Mouse (Mus musculus): ENCODE measurements around the gene Wsb2. TPM values are rescaled to one million over a fixed set of nuclear protein-coding genes. Genes with fewer than 3 reads are reported as not detected.
"Not testable (repeated sequence)": the region's sequence is repeated elsewhere in the genome, so short reads cannot be mapped to it uniquely, and the experiment has no call there.

Wsb2 gene
- polyA plus RNA-seq, 1 experiment from 2014 or later, result 140 TPM

DNA sequence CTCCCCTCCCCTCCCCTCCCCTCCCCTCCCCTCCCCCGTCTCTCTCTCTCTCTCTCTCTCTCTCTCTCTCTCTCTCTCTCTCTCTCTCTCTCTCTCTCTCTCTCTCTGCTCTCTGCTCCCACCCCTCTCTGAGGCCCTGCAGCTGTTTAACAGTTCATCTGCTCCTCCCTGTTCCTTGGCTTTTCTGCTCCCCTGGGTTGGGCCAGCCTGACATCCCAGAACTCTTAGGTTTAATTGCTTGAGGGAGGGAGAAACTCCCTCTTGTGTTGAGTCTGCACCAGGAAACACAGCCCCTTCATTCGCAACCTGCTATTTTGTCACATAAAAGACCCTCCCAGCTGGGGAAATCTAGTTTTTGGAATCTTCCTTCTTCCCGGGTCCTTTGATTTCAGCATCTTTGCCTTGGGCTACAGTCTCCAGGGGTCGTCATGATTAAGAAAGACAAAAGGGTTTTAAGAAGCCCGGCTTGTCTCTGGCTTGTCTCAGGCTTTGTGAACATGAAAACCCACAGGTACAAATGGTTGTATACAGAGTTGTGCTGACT lies 41.0 kb downstream of the Wsb2 start:
- no peak for ATAC-seq (ENCODE audit: low FRiP score, low read depth)
- Histone ChIP-seq H3K4me3 (no peak overlapping the region), H3K9me3 (no peaks in the 10 kb centered on the region), H3K4me1 (no peaks in the 10 kb centered on the region), H3K4me2 (replicated peaks) (no peak overlapping the region), H3K27ac (no peak overlapping the region), H3K9ac (no peak overlapping the region), H3K27me3 (replicated peaks) (no peaks in the 10 kb centered on the region), H3K36me3 (no peaks in the 10 kb centered on the region)
- 26% methylated on average over 4 of the region's 5 CpGs for WGBS

DNA sequence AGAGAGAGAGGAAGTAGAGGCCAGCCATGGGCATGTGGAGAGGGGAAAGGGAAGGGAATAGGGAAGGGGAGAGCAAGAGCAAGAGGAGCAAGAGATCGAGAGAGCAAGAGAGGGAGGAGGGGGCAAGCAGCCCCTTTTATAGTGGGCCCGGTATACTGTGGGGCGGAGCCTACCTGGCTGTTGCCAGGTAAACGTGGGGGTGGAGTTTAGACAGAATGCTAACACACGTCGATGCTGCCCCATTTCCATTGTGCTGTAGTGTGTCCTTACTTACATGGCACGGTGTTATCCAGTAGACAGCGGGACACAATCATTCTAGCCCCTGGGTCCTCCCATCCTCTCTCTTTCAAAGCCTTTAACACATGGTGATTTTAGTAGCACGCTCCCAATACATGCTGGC lies 42.2 kb downstream of the Wsb2 start:
- Histone ChIP-seq H3K27me3 (replicated peaks) (no peaks in the 10 kb centered on the region), H3K4me2 (replicated peaks) (no peak overlapping the region), H3K4me3 (no peak overlapping the region), H3K27ac (no peak overlapping the region), H3K9ac (no peak overlapping the region), H3K36me3 (no peaks in the 10 kb centered on the region), H3K9me3 (no peaks in the 10 kb centered on the region), H3K4me1 (no peaks in the 10 kb centered on the region)
- ATAC-seq (ENCODE audit: low FRiP score, low read depth), result no peak
- 66% methylated on average over 9 of the region's 9 CpGs for WGBS

DNA sequence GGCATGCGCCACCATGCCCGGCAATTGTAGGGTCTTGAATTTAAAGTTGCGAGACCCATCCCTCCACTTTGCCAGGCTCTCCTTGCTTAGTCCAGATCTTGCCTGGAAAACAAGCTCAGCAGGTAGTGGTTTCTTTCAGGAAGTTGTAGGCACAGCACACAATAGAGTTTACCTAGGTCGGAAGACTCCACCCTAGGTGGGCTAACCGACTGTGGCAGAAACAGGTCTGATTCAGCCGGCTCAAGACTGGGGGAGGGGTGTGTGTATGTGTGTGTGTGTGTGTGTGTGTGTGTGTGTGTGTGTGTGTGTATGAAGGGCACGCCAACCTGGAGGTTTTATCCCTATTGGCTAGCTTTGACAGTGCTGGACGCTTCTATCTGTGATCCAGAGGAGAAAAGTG lies 46.5 kb downstream of the Wsb2 start:
- Histone ChIP-seq H3K4me3 (no peak overlapping the region), H3K4me2 (replicated peaks) (no peak overlapping the region), H3K9me3 (no peaks in the 10 kb centered on the region), H3K27ac (no peak overlapping the region), H3K9ac (no peak overlapping the region), H3K27me3 (replicated peaks) (no peaks in the 10 kb centered on the region), H3K4me1 (no peaks in the 10 kb centered on the region), H3K36me3 (no peaks in the 10 kb centered on the region)
- no peak for ATAC-seq (ENCODE audit: low FRiP score, low read depth)
- WGBS, result 84% methylated on average over 8 of the region's 8 CpGs

DNA sequence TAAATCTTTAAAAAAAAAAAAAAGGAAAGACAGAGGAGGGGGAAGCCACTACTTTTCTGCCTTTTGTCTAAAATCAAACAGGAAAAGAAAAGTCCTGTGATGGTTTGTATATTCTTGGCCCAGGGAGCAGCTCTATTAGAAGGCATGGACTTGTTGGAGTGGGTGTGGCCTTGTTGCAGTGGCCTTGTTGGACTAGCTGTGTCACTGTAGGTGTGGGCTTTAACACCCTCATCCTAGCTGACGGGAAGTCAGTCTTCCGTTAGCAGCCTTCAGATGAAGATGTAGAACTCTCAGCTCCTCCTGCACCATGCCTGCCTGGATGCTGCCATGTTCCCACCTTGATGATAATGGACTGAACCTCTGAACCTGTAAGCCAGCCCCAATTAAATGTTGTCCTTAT lies 47.6 kb downstream of the Wsb2 start:
- H3K27ac ChIP-seq; H3K9ac ChIP-seq; ATAC-seq (ENCODE audit: low FRiP score, low read depth); H3K27me3 ChIP-seq (replicated peaks); H3K4me2 ChIP-seq (replicated peaks); H3K9me3 ChIP-seq; H3K36me3 ChIP-seq; H3K4me1 ChIP-seq; H3K4me3 ChIP-seq: not testable (repeated sequence)
- 83% methylated on average over 2 of the region's 2 CpGs for WGBS

DNA sequence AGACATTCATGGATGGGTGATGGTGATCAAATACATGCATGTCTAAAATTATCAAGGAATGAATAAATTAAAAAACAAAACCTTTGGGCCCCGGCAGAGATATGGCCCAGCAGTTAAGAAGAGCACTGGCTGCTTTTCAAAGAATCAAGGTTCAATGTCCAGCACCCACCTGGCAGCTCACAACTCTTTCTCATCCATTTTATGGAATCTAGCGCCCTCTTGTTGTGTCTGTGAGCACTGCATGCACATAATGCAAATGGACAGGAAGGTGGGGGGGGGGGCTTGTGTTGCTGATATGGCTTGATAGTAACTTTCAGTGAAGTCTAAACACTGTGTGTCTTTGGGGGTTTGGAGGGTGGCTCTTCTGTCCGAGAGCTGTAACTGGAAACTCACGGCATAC lies 51.1 kb downstream of the Wsb2 start:
- Histone ChIP-seq H3K4me3 (no peak overlapping the region), H3K9ac (no peak overlapping the region), H3K36me3 (no peaks in the 10 kb centered on the region), H3K27me3 (replicated peaks) (no peaks in the 10 kb centered on the region), H3K4me2 (replicated peaks) (no peak overlapping the region), H3K4me1 (peaks cover 3% of the 10 kb centered on the region; the same call in 1 of the 2 replicates), H3K9me3 (no peaks in the 10 kb centered on the region), H3K27ac (no peak overlapping the region)
- WGBS, result 62% methylated on average over 4 of the region's 4 CpGs
- no peak for ATAC-seq (ENCODE audit: low FRiP score, low read depth)

DNA sequence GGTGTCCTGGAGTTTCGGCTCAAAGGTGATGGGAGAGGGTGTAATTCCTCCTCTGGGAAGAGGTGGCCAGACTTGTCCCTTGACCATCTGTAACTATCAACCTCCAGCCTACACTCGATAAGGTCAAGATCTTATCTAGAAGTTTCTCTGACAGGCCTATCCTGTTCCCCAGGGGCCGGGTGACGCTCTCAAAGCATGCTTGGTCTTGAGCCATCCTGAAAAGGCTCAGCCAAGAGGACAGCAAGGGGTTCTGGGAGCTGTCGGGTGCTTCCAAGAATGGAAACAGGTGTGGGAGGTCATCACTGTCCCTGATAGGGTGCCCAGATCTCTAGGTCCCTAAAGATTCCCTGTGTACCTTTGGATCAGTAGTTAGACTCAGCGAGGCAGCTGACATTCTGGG lies 52.3 kb downstream of the Wsb2 start:
- H3K36me3 ChIP-seq, result no peaks in the 10 kb centered on the region
- H3K27me3 ChIP-seq (replicated peaks), result 0 out of 2 replicates have a peak, but pooled peaks cover 8% of the 10 kb centered on the region
- no peak for ATAC-seq (ENCODE audit: low FRiP score, low read depth)
- 79% methylated on average over 6 of the region's 6 CpGs for WGBS
- H3K4me3 ChIP-seq, result no peak overlapping the region
- peaks cover 9% of the 10 kb centered on the region; the same call in 1 of the 2 replicates for H3K4me1 ChIP-seq
- H3K9ac ChIP-seq, result no peak overlapping the region
- no peak overlapping the region for H3K27ac ChIP-seq
- H3K9me3 ChIP-seq, result no peaks in the 10 kb centered on the region
- H3K4me2 ChIP-seq (replicated peaks), result no peak overlapping the region

DNA sequence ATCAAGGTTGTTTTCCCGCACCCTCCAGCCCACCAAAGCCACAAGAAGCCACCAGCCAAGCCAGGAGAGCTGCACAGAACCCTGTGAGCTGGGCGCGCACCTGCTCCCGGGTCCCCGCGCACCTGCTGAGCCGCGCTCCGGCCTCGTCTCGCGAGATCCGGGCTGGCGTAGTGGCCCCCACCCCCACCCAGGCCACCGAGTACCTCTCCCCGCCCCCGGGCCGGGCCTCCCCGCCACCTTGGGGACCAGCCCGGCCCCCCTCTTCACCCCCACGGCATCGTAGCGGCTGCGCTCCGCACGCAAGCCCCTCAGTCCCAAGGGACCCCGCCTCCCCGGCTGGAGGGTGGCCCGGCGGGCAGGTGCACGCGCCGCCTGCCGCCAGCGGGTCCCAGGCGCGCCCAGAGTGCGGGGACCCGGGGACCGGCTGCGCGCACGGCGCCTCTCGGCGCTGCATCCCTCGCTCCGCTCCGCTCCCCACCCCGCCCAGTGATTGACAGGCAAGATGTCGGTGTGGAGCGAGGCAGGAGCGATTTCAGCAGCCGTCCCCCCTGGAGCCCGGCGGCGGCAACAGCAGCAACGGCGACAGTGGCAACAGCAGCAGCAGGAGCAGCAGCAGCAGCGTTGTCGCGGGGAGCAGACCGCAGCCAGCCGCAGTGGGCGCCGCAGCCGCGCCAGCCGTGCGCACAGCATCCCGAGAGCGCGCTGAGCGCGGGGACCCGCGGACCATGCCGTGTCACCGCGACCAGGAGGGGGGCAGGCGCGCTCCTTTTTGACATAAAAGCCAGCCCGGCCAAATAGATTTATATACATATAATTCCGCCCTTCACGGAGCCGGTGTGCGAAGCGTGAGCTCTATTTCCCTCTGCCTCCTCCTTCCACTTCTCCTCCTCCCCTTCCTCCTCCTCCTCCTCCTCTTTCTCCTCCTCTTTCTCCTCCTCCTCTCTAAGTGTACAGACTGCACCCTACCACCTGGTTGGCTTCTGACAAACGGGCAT lies 56.7 kb downstream of the Wsb2 start, which contains the start of gene Ksr2:
Gene Ksr2 (plus strand): TSS at position 494 of the 995 bp plus-strand sequence.
- no peaks in the 10 kb centered on the region for H3K9me3 ChIP-seq
- H3K36me3 ChIP-seq, result no peaks in the 10 kb centered on the region
- peak within 1 kb of the TSS; percentile 74 for H3K9ac ChIP-seq
- under 1% methylated on average over 89 of the region's 89 CpGs for WGBS
- peaks cover 15% of the 10 kb centered on the region for H3K4me1 ChIP-seq
- peak within 1 kb of the TSS; percentile 66 for H3K4me3 ChIP-seq
- H3K4me2 ChIP-seq (replicated peaks), result peak within 1 kb of the TSS; percentile 79
- peak within 1 kb of the TSS; percentile 83 for H3K27ac ChIP-seq
- H3K27me3 ChIP-seq (replicated peaks), result peaks cover 19% of the 10 kb centered on the region
- peak; percentile 90 for ATAC-seq (ENCODE audit: low FRiP score, low read depth)

DNA sequence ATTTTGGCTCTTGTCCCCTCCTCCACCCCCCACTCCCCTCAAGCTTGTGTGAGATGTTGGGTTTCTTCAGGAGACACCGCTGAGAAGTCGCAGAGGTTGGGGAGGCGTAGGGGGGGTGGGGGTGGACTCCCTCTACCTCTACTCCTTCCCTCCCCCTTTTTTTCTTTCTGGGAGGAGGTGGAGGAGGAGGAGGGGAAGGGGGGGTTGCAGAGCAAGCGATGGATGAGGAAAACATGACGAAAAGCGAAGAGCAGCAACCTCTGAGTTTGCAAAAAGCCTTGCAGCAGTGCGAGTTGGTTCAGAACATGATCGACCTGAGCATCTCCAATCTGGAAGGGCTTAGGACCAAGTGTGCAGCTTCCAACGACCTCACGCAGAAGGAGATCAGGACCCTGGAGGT lies 57.5 kb downstream of the Wsb2 start:
- H3K9ac ChIP-seq, result peak overlapping the region; percentile 74
- ATAC-seq (ENCODE audit: low FRiP score, low read depth), result peak; percentile 34; the same call in 1 of the 2 replicates
- H3K27me3 ChIP-seq (replicated peaks), result peaks cover 19% of the 10 kb centered on the region
- H3K36me3 ChIP-seq, result no peaks in the 10 kb centered on the region
- WGBS, result 2% methylated on average over 10 of the region's 10 CpGs
- peak overlapping the region; percentile 83; the same call in 1 of the 2 replicates for H3K27ac ChIP-seq
- peak overlapping the region; percentile 66 for H3K4me3 ChIP-seq
- peak overlapping the region; percentile 79 for H3K4me2 ChIP-seq (replicated peaks)
- no peaks in the 10 kb centered on the region for H3K9me3 ChIP-seq
- H3K4me1 ChIP-seq, result peaks cover 15% of the 10 kb centered on the region

DNA sequence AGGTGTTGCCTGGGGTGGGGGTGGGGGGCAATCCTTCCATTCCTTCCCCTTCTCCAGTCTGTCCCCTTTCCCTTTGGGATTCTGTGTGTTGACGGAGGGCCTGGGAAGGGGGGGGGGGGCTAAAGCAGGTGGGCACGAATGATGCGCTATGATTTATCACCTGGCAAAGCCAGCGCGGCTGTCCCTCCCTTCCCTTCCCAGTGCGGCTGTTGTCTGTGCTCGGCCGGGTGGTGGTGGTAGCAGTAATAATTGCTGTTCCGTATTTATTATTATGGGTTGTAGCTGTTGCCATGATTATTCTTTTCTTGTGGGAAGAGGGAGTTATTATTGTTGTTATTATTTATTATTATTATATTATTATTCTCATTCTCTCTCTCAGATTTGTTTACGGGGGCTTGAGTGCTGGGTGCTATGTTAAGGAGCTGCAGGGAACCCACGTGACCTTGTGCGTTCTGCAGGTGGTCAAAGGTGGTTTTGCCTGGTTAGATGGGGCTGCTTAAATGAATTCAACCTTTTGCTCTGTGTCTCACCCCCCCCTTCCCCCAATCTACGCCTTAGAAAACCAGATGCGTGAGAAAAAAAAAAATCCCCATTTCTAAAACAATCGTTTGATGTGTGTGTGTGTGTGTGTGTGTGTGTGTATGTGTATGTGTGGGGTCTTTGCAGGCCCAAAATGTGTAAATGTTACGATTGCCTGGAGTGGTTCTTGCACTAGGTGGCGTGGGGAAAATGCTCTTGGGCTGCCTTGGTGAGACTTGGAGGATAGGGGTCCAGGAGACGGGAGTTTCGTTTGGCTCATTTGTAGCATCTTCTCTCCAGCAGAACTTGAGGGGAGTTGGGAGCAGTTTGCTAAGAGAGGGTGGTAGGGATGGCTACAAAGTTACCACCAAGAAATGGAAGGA lies 58.2 kb downstream of the Wsb2 start:
- peaks cover 15% of the 10 kb centered on the region for H3K4me1 ChIP-seq
- WGBS, result 26% methylated on average over 19 of the region's 19 CpGs
- H3K9me3 ChIP-seq, result no peaks in the 10 kb centered on the region
- ATAC-seq (ENCODE audit: low FRiP score, low read depth), result no peak
- H3K27me3 ChIP-seq (replicated peaks), result peaks cover 19% of the 10 kb centered on the region
- peak overlapping the region; percentile 66 for H3K4me3 ChIP-seq
- H3K27ac ChIP-seq, result 0 out of 2 replicates have a peak overlapping the region, but pooled peaks have one; percentile 83
- H3K9ac ChIP-seq, result peak overlapping the region; percentile 74
- H3K36me3 ChIP-seq, result no peaks in the 10 kb centered on the region
- peak overlapping the region; percentile 79 for H3K4me2 ChIP-seq (replicated peaks)

DNA sequence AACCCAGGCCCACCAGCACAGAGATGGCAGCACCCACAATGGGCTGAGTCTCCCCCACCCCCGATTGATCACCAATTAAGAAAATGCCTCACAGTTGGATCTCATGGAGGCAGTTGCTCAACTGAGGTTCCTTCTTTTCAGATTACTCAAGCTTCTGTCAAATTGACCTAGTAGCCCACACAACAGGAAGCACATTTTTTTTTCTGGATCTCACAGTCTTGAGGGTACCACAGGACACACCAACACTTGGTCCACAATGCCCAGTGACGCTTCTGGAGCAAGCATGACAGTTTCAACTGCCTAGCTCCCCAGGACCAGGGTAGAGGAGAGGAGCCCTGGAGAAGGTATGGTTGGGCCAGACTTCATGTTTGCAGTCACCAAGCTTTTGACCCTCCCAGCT lies 60.3 kb downstream of the Wsb2 start:
- Histone ChIP-seq H3K4me2 (replicated peaks) (no peak overlapping the region), H3K36me3 (no peaks in the 10 kb centered on the region), H3K27ac (no peak overlapping the region), H3K4me1 (peaks cover 15% of the 10 kb centered on the region), H3K27me3 (replicated peaks) (peaks cover 19% of the 10 kb centered on the region), H3K9me3 (no peaks in the 10 kb centered on the region), H3K9ac (no peak overlapping the region), H3K4me3 (no peak overlapping the region)
- 78% methylated on average over 2 of the region's 2 CpGs for WGBS
- no peak for ATAC-seq (ENCODE audit: low FRiP score, low read depth)
